Mouse (Mus musculus): Measurements from ENCODE around the gene Hk3. TPM values are rescaled to one million over a fixed set of nuclear protein-coding genes. Genes with fewer than 3 reads are reported as not detected.

The Hk3 gene
- total RNA-seq, 2 experiments from 2014 or later = 2.3 to 2.8 TPM

DNA sequence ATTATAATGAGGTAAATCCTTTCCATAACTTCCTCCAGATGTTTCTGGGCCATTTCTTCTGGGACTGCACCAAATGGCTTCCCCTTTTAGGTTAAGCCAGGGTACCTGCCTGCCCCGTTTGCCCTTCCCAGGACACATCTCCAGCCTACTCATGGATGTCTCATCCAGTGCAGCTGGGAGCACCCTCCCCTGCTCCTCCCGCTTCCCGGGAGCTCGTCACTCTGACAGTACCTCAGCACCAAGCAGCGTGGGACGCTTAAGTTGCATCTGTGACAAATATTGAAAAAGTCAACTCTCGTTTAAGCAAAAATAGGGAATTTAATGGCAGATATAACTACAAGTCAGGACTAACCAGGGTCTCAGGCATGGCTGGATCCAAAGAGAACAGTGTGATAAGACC lies 63.9 kb downstream of the Hk3 start:
- no peak for DNase-seq (ENCODE audit: low spot score in 2 of 2)

Other genes starting within 250 kb of the Hk3 start
- not detected for gene Eif4e1b, start 237.4 kb downstream of the Hk3 start, total RNA-seq (2021)
- gene Tspan17, start 232.0 kb downstream of the Hk3 start, total RNA-seq (2021) = 10 to 100 TPM; 27.8 to 28.0 TPM
- 1 to 10 TPM; 5.0 to 6.0 TPM for gene Unc5a, start 72.0 kb downstream of the Hk3 start, total RNA-seq (2021)
- gene Uimc1, start 78.9 kb upstream of the Hk3 start, total RNA-seq (2021) = 10 to 100 TPM; 24.9 to 28.5 TPM
- gene Zfp346, start 83.9 kb upstream of the Hk3 start, total RNA-seq (2021) = 10 to 100 TPM; 22.2 to 24.2 TPM
- not detected for gene Gm17617, start 112.2 kb upstream of the Hk3 start, total RNA-seq (2021)
- 10 to 100 TPM; 46.1 to 46.6 TPM for gene Fgfr4, start 131.3 kb upstream of the Hk3 start, total RNA-seq (2021)
- gene Nsd1, start 188.4 kb upstream of the Hk3 start, total RNA-seq (2021) = 100 to 1,000 TPM; 114 to 127 TPM